Mouse (Mus musculus) layer of hippocampus, adult 8-10 months (tissue): ENCODE data around the gene Il17rd. TPM values are rescaled to one million over a fixed set of nuclear protein-coding genes. Genes with fewer than 3 reads are reported as not detected.
A peak's percentile ranks its signal among the peaks of the same experiment; 100 is the strongest.

Experiments
- DNase-seq, 2 experiments: peaks; one replicate each; pipeline ENCODE4 v3.0.0; 2022; ENCODE audit warnings: low spot score in 2 of 2
- total RNA-seq, 4 experiments: library from RNA; stranded (reverse); gene quantifications; 2 replicates each; pipeline ENCODE4 v1.2.4; 2022

Il17rd gene
- 1 to 10 TPM; 3.0 to 4.5 (median 3.5) TPM for total RNA-seq

GRCm38 (mm10) chr14:27038783-27039182 is at the start of gene Il17rd:
Gene Il17rd (plus strand): TSS chr14:27038941.
- peak; percentile 77 to 79 for DNase-seq

GRCm38 (mm10) chr14:26991622-26992021 is 47.1 kb upstream of the Il17rd start:
- DNase-seq = no peak

- DNase-seq = no peak
Observed at GRCm38 (mm10) chr14:26993427-26993826, 45.3 kb upstream of the Il17rd start.

GRCm38 (mm10) chr14:26994211-26994741 is 44.5 kb upstream of the Il17rd start, which contains the start of gene Hesx1:
Gene Hesx1 (plus strand): TSS chr14:26994416.
- DNase-seq = no peak

GRCm38 (mm10) chr14:26996257-26996656 is 42.5 kb upstream of the Il17rd start:
- no peak for DNase-seq

- no peak for DNase-seq
Observed at GRCm38 (mm10) chr14:27000386-27000785, 38.4 kb upstream of the Il17rd start.

GRCm38 (mm10) chr14:27004906-27005305 is 33.8 kb upstream of the Il17rd start:
- DNase-seq = no peak

GRCm38 (mm10) chr14:27005937-27006336 is 32.8 kb upstream of the Il17rd start:
- no peak for DNase-seq

- no peak for DNase-seq
Observed at GRCm38 (mm10) chr14:27011561-27011960, 27.2 kb upstream of the Il17rd start.

- no peak for DNase-seq
Observed at GRCm38 (mm10) chr14:27013658-27014057, 25.1 kb upstream of the Il17rd start.

- no peak for DNase-seq
Observed at GRCm38 (mm10) chr14:27017936-27018335, 20.8 kb upstream of the Il17rd start.

- no peak for DNase-seq
Observed at GRCm38 (mm10) chr14:27019850-27020249, 18.9 kb upstream of the Il17rd start.

GRCm38 (mm10) chr14:27022876-27023275 is 15.9 kb upstream of the Il17rd start:
- no peak for DNase-seq

- no peak for DNase-seq
Observed at GRCm38 (mm10) chr14:27024664-27025063, 14.1 kb upstream of the Il17rd start.

GRCm38 (mm10) chr14:27029771-27030173 is 9.0 kb upstream of the Il17rd start:
- DNase-seq = peak; percentile 29 to 52

GRCm38 (mm10) chr14:27031142-27031541 is 7.6 kb upstream of the Il17rd start:
- peak in 1 of 2 experiments; percentile 62 for DNase-seq

- DNase-seq = no peak
Observed at GRCm38 (mm10) chr14:27037513-27037912, 1.2 kb upstream of the Il17rd start.

- no peak for DNase-seq
Observed at GRCm38 (mm10) chr14:27039281-27040248, 824 bp downstream of the Il17rd start.

- DNase-seq = no peak
Observed at GRCm38 (mm10) chr14:27040451-27040850, 1.7 kb downstream of the Il17rd start.

- DNase-seq = no peak
Observed at GRCm38 (mm10) chr14:27042280-27042983, 3.7 kb downstream of the Il17rd start.

GRCm38 (mm10) chr14:27043416-27043815 is 4.7 kb downstream of the Il17rd start:
- no peak for DNase-seq
